Mouse (Mus musculus) spleen, adult 12 weeks (tissue): ENCODE measurements around the gene Baiap2l2.

Experiments used
- DNase-seq: peaks from one replicate; pipeline ENCODE4 v3.0.0; 2022; ENCODE audit warnings: low spot score

Baiap2l2 gene

DNA sequence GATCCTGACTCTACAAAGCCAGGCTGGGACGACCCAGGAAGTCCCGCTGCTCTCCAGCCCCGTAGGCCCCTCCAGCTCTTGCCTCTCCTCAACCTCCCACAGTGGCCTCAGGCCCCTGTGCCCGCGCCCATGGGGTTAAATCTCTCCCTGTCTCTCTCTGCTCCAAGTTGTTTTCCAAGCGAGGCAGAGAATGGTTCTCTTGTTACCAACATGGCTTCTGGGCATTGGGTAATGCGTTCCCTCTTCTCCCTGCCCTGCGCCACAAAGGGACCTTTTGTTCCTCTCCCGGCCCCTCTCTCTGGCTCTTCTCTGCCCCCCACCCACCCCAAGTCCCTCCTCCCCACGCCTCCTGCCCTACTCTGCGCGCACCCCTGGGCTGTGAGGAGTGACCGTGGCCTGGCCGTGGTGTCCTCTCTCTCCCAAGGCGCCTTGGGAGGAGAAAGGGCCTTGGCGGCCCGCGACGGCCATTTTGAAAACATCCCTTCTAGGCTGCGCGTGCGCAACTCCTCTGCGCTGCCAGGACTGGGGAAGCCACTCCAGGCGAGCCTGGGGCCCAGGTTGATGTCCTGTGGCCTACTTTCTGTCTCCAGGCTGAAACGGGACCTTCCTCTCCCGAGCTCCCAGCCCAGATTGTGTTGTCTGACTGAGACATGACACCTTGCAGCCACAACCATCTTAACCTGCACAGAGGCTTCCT is 72.4 kb downstream of the Baiap2l2 start:
- DNase-seq = no peak

DNA sequence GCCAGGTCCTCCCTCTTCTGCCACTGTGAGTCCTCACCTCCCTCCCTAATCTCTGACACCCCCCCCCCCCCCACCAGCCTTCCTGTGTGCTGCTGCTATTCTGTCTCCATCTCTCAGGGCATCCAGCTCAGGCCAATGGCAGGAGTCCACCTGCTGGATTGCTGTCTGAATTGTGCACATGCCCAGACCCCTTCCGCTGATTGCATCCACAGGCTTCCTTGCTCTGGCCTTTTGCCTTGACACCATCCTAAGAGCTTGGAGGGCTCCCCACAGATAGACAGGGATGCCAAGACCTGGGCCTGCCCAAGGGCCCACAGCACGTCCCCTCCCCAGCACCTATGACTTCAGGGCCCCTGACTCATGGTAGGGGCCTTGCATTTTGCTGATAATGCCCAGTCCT is 75.0 kb downstream of the Baiap2l2 start:
- no peak for DNase-seq

DNA sequence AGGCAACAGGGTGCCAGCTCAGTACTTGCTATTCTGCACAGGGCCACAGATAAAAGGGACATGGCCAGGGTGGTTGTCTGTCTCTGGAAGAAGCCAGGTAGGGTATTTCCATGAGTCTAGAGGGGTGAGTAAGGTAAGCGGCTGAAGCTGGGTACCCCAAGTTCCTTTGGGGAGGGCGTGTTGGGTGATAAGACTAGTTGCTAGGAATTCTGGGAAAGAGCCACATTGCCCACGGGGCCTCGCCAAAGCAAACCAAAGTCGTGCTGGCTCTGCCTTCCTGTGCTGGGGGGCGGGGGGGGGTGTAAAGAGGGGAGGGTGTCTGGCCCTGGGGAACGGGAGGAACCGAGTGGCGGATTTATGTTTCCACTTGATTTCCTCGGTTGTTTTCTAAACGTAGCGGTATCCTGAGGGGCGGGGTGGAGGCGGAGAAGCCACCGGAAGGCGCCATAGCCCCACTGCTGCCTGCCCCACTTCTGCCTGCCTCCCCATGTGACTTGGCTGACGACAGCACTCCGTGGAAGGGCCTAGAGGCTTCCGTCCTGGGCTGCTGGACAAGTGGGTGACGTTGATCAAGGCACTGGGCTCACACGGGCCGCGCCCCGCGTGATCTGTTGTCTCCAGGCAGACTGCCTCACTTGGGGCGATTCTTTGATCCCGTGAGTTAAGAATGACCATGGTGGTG is 76.4 kb downstream of the Baiap2l2 start:
- DNase-seq = peak; percentile 55

DNA sequence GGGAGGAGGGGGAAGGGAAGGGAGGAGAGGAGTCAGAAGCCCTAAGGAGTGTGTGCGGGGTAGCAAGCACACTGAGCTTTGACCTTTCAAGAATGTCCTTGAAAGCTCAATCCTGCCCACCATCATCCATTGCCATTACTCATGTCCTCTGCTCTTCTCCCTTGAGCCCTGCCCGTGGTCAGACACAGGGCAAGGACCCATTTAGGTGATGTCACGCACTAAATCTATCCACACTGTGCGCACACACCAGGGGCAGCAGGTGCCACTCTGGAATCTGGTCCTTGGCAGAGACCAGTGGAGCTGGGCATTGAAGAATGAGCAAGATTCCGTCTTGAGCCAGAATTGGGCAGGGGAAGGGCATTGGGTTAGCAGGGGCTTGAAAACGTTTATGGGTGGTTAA is 77.1 kb downstream of the Baiap2l2 start:
- DNase-seq = no peak
